Mouse (Mus musculus): Measurements from ENCODE around the gene Cdc6.

Gene Cdc6

GRCm38 (mm10) chr11:98907437-98908173, at the start of gene Cdc6:
Cdc6 (plus strand) TSS chr11:98907801.
- DNase-seq = peak; percentile 97

DNA sequence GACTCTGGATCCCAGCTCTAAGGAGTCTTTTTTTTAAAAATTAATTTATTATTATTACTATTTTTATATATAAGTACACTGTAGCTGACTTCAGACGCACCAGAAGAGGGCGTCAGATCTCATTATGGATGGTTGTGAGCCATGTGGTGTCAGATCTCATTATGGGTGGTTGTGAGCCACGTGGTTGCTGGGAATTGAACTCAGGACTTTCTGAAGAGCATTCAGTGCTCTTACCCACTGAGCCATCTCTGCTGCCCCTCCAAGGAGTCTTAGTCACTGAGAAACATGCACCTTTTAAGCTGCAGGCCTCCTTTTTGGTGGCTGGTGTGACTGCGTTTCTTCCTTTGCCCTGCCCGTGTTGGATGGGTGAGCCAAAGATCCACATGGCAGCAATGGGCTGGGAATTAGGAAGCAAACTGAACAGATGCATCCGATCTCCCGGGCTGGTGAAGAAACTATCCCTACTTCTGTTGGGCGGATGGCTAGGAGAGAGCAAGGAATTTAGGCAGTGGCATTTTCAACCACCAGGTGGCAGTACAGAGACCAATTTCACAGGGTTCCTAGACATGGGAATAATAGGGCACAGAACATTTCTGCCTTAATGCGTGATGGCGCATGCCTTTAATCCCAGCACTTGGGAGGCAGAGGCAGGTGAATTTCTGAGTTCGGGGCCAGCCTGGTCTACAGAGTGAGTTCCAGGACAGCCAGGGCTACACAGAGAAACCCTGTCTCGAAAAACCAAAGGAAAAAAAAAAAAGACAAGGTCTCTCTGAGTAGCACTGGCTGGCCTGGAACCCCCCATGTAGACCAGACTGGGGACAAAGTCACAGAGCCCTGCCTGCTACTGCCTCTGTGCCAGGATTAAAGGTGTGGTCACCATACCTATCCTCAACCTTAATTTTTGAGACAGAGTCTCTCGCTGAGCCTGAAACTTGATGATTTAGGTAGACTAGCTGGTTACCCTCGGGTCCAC, 48.6 kb upstream of the Cdc6 start:
- DNase-seq = peak; percentile 85

- peak; percentile 97 for DNase-seq
Measured at GRCm38 (mm10) chr11:98863028-98863750, 44.4 kb upstream of the Cdc6 start, which contains the start of gene Wipf2. Wipf2 (plus strand) TSS chr11:98863638.

GRCm38 (mm10) chr11:98863751-98864429, 43.7 kb upstream of the Cdc6 start:
- DNase-seq = peak; percentile 75

- DNase-seq = no peak
Measured at GRCm38 (mm10) chr11:98867293-98867692, 40.3 kb upstream of the Cdc6 start.

GRCm38 (mm10) chr11:98869906-98870305, 37.7 kb upstream of the Cdc6 start:
- DNase-seq = no peak

- DNase-seq = no peak
Measured at GRCm38 (mm10) chr11:98870791-98871190, 36.8 kb upstream of the Cdc6 start.

DNA sequence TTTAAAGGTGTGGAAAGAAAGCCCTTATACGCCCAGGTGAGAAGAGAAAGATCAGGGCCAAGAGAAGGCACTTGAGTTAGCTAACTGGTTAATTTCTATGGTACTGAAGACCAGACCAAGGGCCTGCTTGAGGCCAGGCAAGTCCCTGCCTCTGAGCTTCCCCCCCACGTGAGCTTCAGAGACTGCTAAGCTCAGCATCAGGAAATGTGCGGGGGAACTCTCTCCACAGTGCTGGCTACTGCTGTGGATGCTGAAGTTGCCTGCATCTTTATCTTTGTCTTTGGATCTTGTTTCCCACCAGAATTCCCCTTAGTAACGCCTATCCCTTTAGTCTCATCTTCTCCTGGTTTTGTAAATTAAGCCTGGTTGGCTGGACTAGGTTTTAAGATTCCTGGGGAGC, 36.2 kb upstream of the Cdc6 start:
- no peak for DNase-seq

- no peak for DNase-seq
Measured at GRCm38 (mm10) chr11:98872040-98872439, 35.6 kb upstream of the Cdc6 start.

- DNase-seq = no peak
Measured at GRCm38 (mm10) chr11:98873900-98874299, 33.7 kb upstream of the Cdc6 start.

DNA sequence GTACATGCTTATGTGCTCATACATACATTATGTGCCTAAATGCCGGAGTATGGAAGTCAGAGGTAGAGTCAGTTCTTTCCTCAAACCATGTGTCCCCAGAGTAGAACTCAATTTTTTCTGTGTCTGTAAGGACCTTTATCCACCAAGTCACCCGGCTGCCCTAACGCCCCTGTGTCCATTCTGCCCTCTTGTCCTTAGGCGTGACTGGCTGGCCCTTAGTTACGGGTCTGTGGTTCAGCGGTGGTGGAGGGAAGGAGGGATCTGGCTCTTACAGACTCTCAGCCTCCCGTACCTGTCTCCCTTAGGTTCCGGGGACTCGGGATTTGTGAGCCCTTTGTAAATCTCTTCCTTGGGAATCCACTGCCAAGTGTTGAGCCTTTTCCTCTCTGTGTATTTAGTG, 30.6 kb upstream of the Cdc6 start:
- DNase-seq = no peak

GRCm38 (mm10) chr11:98887703-98888102, 19.9 kb upstream of the Cdc6 start:
- DNase-seq = no peak

- DNase-seq = no peak
Measured at GRCm38 (mm10) chr11:98889077-98889476, 18.5 kb upstream of the Cdc6 start.

- no peak for DNase-seq
Measured at GRCm38 (mm10) chr11:98889977-98890376, 17.6 kb upstream of the Cdc6 start.

GRCm38 (mm10) chr11:98892426-98892825, 15.2 kb upstream of the Cdc6 start:
- DNase-seq = no peak

GRCm38 (mm10) chr11:98900529-98901125, 7.0 kb upstream of the Cdc6 start:
- DNase-seq = peak; percentile 54

- no peak for DNase-seq
Measured at GRCm38 (mm10) chr11:98902621-98903245, 4.9 kb upstream of the Cdc6 start.

- DNase-seq = no peak
Measured at GRCm38 (mm10) chr11:98904577-98904976, 3.0 kb upstream of the Cdc6 start.

DNA sequence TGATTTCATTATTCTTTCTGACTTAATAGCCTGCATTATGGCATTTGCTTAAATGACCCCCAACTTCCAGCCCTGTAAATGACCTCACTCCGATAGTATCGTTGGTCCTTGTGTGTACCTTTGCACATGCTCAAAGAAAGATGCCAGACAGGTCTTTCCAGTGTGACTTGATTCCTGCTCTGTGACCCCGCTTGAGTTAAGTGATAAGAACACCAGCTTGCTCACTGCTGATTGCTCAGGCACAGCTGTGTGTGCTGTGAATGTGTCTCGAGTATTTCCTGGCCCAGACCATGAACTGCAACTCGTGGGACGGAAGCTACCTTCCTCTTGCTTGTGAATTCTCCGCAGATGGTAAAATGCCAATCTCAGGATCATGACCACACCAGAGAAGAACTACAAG, 2.6 kb upstream of the Cdc6 start:
- DNase-seq = no peak

GRCm38 (mm10) chr11:98905583-98905982, 2.0 kb upstream of the Cdc6 start:
- no peak for DNase-seq

- no peak for DNase-seq
Measured at GRCm38 (mm10) chr11:98907063-98907436, 551 bp upstream of the Cdc6 start.

GRCm38 (mm10) chr11:98909654-98910053, 2.1 kb downstream of the Cdc6 start:
- peak; percentile 87 for DNase-seq

Measured in thymus, postnatal 14 days (tissue).